Mouse (Mus musculus) spleen, adult 2 months (tissue): ENCODE results near the gene Kcnk1.

Experiments used
- CTCF ChIP-seq: fragments of 200-500 bp; IDR thresholded peaks from 2 replicates; pipeline ENCODE4 v1.5.1; 2011; ENCODE audit warnings: mild to moderate bottlenecking, inconsistent platforms; ENCODE audit not compliant: insufficient read depth, insufficient read length, insufficient replicate concordance; ENCODE audit errors: extremely low read depth
- POLR2A ChIP-seq: fragments of 200-500 bp; IDR thresholded peaks from 2 replicates; pipeline ENCODE4 v1.6.1; 2011; ENCODE audit warnings: low read depth, low read length, inconsistent platforms

DNA sequence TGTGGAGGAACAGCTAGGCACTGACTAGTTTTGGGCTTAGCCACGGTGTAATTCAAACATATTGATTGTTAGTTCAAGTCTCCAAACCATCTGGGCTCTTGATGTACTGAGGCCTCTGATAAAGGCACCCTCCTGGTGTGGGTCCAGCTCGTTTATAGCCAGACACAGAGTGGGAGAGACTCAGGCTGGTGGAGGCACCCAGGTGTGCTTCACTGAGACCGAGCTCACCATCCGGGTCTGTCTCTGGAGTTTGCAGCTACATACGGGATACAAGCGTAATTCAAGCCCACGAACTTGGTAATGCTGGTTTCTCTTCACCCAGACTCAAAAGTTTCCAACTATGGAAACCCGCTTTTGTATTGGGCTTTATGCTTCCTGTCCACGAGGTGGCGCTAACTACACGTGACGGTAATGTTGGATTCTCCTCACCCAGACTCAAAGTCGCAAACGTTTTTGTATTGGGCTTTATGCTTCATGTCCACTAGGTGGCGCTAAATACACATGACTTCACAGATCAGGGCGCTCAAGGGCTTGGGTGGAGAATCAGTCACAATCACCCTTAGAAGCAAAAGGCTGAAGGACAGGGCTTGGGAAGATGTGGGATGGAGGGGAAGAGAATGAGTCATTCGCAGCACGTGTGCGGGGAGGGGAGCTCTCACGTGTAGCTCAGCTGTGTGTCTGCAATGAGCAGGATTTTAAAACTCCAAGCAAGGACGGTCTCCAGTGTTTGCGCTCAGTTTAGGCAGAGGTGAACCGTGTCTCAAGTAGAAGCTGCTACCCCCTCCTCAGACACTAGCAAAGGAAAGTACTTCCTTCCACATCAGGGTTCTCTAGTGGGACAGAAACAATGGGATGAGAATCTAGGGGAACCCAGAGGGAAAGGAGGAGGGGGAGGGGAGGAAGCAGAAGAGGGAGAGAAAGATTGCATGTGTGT, 44.7 kb upstream of the Kcnk1 start:
- TF ChIP-seq CTCF (peak; percentile 80; the same call in 1 of the 2 replicates), POLR2A (no peak)
